Mouse (Mus musculus) small intestine, adult 2 months (tissue): ENCODE data around the gene Kcnk3.

Source experiments
- CTCF ChIP-seq: fragments of 200-500 bp; IDR thresholded peaks from 2 replicates; pipeline ENCODE4 v1.5.1; 2012; ENCODE audit warnings: low read depth, mild to moderate bottlenecking, control low read depth, inconsistent platforms, low read length, moderate library complexity, mixed read lengths; ENCODE audit not compliant: insufficient replicate concordance, insufficient read length; ENCODE audit errors: extremely low read depth
- POLR2A ChIP-seq: fragments of 200-500 bp; IDR thresholded peaks from 2 replicates; pipeline ENCODE4 v1.6.1; 2012; ENCODE audit warnings: low read depth, mild to moderate bottlenecking, control low read depth, inconsistent platforms, low read length, moderate library complexity

DNA sequence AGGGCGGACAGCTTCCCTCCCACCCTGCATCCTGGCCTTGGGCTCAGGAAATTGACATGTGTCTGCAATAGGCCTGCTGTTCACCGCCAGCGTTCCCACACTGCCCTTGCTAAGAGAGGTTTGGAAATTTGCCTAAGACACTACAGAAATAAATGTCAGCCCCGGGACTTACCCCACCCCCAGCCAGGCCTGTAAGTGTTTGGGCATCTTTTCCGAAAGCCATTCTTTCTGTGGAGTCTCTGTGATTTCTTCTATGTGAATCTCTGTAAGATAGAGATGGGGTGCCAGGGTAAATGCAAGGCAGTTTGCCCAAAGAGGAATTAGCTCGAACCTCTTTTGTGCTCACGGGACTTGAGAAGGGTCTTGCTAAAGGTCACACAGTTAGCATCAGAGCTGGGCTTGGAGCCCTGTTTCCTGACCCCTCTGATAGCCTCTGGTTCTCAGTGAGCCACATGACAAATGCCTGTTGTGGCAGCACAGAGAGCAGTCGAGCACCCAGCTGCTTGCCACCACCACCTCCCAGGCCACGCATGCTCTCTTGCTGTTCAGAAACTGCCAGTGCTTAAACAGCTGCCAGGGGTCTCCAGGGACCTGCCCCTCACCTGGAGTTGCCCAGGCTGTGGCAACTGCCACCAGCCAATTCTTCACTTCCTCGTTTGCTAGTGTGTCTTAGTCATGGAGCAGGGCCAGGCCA, 6.0 kb downstream of the Kcnk3 start:
- TF ChIP-seq CTCF (no peak), POLR2A (no peak)
